Mouse (Mus musculus) liver, adult 2 months (tissue): Measurements from ENCODE around the gene Mrpl49.

ENCODE experiments used
- CTCF ChIP-seq: fragments of 200-500 bp; IDR thresholded peaks from 2 replicates; pipeline ENCODE4 v1.5.1; 2011; ENCODE audit warnings: low read depth, low read length, control low read depth
- POLR2A ChIP-seq: fragments of 200-500 bp; IDR thresholded peaks from 2 replicates; pipeline ENCODE4 v1.6.1; 2011; ENCODE audit warnings: low read length, control low read depth; ENCODE audit not compliant: insufficient read depth; ENCODE audit errors: extremely low read depth

- TF ChIP-seq POLR2A = no peak
- TF ChIP-seq CTCF = no peak
Measured at GRCm38 (mm10) chr19:6013691-6014090, 43.9 kb downstream of the Mrpl49 start.
